Mouse (Mus musculus) adrenal gland, postnatal 25 days (tissue): ENCODE measurements at regions not wholly inside any gene's neighbourhood (a gene's known extent, or its start where the extent isn't known, plus 50 kb on each side); places are given as distances from the start of the nearest gene placed in this dataset.

ENCODE experiments used
- DNase-seq: peaks from one replicate; pipeline ENCODE4 v3.0.0; 2021; ENCODE audit warnings: mixed read lengths

GRCm38 (mm10) chr1:94582526-94582925 is 530.2 kb upstream of the Pdcd1 start:
- DNase-seq: no peak

GRCm38 (mm10) chr1:94581650-94582405 is 529.5 kb upstream of the Pdcd1 start:
- no peak for DNase-seq

DNA sequence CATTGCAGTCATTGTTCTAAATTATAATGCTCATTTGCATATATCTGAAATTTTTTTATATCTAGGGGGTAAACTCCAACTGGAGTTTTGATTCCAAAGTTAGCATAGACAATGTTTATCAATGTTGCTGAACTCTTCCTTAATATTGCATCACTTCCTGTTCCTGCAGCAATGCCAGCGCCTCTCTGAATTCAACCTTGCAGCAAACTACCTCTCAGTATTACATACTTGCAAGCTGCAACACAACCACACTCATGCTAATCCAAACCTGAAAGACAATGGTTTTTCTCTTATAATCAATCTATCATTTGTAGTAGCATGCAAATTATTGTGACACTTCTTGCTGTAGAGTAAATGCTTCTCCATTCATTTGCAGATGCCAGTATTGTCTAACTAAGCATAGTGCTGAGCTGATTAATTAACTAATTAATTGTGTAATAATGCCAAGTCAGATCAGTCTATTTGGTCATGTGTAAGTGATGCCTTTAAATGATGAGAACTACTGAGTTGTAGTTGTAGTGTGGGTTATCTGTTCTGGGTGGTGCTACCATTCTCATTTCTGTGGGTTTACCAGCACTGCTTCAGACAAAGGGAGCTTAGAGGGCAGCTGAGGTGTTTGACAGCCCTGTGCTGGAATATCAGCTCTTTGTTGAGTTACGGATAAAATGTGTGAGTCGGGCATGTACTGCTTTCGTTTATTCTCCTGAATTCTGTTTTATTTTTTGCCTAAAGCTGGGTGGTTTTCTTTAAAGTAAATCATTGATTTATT is 480.6 kb upstream of the Pdcd1 start:
- DNase-seq: no peak

DNA sequence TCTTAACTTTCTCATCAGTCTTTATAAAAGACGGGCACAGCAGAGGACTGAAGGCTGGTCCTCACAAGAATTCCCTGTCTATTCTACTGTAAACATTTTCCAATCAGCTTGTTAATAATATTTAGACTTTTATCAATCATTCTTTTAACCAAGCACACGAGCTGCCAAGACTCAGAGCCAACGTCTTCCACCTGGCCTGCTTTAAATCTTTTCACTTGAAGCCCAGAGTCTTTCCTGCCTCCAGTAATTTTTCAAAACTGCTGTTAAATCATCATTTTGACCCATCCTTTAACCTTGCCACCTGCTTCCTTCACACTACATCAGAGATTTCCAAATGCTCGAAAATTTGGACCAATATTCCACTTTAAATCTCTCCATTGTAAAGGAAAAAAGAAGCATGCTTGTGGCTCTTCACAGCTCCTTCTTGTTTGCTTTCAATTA is 451.7 kb upstream of the Pdcd1 start:
- no peak for DNase-seq

- no peak for DNase-seq
These were observed 451.2 kb upstream of the Pdcd1 start for GRCm38 (mm10) chr1:94503379-94504079.

DNA sequence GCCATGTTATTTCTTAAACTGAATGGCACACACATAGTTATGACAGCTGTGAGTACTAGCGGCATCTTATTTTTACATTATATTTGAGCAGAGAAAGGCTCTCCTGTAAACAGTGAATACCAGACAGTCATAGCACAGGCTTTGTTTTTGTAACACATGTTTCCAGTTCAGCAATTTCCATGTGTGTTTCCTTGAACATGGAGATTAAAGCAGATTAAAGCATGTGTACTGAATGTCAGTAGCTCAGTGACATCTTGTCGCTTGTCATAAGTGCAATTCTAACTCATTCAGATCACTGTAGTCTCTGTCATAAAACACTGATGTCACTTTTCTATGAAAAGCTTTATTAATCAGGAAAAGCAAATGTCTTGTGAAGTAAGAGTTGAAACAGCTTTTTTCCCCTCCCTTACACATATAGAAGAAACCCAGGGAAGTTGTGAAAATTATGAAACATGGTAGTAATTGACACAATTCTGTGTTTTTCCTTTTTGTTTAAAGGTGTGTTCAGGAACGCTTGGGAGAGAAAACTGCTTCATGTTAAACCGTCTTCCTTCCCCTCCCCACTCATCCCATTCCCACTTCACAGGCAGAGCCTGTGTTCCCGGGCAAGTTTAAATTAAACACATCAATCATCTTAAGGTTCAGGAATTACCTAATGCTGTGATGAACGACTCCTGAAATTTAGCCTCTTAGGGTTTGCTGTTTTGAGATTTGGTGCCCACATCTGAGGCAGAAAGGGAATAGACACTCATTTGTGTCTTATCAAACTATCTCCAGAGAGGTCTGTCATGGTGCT is 449.9 kb upstream of the Pdcd1 start:
- DNase-seq: no peak

- no peak for DNase-seq
These were observed 444.6 kb upstream of the Pdcd1 start for GRCm38 (mm10) chr1:94496992-94497391.

DNA sequence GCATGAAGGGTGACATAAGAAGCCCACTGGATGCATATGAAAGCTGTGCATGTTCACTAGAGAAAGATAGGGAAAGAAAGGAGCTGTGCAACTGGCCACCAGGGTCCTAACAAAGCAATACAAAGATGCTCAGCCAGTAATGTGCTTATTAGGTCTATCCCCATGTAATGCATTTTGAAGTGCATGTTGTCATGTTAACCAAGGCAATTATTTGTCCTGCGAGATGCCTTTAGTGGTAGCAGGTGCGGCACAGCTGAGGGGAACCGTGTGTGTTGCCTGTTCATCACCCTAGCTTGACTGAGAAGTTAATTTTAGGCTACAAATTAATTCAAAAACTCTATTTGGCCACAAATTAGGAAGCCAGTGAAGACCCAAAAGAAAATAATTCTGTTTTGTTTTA is 444.0 kb upstream of the Pdcd1 start:
- no peak for DNase-seq

GRCm38 (mm10) chr1:94487062-94487461 is 434.7 kb upstream of the Pdcd1 start:
- DNase-seq: no peak

GRCm38 (mm10) chr1:94469834-94470233 is 417.5 kb upstream of the Pdcd1 start:
- peak; percentile 6 for DNase-seq

DNA sequence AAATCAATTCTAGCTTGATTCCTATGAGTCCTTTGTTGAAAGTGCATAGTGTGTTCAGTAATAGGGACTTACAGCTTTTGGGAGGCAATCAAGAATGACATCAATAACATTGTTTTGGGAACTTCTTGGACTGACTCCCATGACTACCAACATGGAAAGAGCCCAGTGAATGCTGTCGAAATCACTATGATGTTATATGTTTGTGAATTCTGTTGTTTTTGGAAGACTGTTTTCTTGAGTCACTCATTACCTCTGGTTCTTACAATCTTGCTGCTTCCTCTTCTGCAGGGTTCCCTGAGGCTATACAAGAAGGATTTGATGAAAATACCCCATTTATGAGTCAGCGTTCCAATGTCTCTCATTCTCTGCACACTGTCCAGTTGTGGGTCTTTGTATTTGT is 371.4 kb upstream of the Pdcd1 start:
- no peak for DNase-seq

- DNase-seq: no peak
These were observed 360.7 kb upstream of the Pdcd1 start for GRCm38 (mm10) chr1:94413043-94413442.

DNA sequence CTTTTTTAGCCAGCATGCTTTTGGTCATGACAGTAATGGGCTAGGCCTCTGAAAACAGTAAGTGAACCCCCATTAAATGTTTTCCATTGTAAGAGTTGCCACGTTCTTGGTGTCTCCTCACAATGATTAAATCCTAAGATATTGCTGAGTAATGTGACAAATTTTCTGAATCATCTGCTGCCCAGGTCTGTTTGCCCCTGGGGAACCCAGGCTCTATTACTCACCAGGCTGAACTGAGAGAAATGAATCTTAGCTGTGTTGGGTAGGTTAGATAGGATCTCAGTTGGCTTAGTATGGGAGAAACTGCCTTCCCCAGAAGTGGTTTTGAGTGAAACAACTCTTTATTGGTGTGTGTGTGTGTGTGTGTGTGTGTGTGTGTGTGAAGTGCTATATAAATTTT is 314.3 kb upstream of the Pdcd1 start:
- DNase-seq: no peak

DNA sequence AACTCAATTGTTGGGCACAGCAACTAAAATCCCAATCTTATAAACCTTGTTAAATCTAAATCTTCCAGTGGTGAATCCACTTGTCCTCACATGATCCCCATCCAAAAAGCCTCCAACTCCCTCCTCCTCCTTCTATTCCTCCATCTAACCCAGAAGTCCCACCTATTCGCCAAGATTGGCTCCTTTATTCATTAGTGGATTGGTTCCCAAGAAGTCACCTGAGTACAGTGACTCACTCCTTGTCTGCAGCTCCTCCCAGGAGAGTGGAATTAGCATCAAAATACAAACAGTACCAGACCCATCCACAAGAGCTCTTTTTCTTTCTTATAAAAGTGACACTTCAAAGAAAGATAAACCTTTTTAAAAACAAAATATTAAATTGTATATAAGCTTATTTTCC is 304.6 kb upstream of the Pdcd1 start:
- no peak for DNase-seq

- DNase-seq: no peak
These were observed 303.5 kb upstream of the Pdcd1 start for GRCm38 (mm10) chr1:94355873-94356272.

DNA sequence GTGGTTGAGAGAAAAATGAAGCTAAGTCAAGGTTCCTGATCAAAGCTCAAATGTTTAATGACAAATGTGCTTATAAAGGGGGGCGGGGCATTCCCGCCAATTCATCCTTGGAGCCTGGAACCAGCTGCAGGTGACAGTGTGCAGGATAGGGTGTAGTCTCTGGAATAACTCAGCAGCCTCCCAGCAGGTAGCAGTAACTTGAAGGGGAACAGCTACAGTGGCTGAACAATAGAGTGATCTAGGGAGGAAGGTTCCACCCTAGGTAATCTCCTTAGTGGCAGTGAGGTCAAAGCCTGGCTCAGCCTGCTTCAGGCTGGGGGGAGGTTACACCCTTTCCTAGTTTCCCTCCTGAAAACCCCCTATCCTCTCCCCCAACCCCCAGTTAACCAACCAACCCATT is 290.2 kb upstream of the Pdcd1 start:
- DNase-seq: no peak

- DNase-seq: no peak
These were observed 288.9 kb upstream of the Pdcd1 start for GRCm38 (mm10) chr1:94341237-94341636.

GRCm38 (mm10) chr1:94318029-94318428 is 265.7 kb upstream of the Pdcd1 start:
- DNase-seq: no peak

- no peak for DNase-seq
These were observed 246.0 kb upstream of the Pdcd1 start for GRCm38 (mm10) chr1:94298395-94298794.

DNA sequence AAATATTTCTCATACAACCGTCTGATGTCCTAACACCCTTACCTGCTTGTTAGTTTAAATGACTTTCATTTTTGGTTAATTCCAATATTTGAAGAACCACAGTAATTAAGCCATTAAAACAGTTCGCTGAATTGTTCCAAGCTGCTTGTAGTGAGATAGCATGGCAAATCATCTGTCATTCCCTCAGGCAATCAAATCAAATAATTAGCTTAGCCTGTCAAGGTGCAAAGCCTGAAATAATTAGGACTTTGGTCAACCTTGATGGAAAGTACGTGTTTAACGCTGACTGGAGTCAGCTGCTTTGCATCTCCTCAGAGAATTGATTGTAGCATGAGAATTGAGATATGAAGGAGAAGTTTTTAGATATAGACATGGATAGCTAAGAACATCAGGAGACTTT is 220.2 kb upstream of the Pdcd1 start:
- DNase-seq: no peak

GRCm38 (mm10) chr1:94263313-94263712 is 211.0 kb upstream of the Pdcd1 start:
- no peak for DNase-seq

GRCm38 (mm10) chr1:94235426-94235825 is 183.1 kb upstream of the Pdcd1 start:
- DNase-seq: no peak
